Mouse (Mus musculus): Measurements from ENCODE around the gene Hdac6.
A peak's percentile ranks its signal among the peaks of the same experiment; 100 is the strongest.

The Hdac6 gene

GRCm38 (mm10) chrX:7947108-7947899 is at the start of gene Hdac6:
Gene Hdac6, minus strand, starts transcription at chrX:7947889.
- no peak for DNase-seq (ENCODE audit: extremely low spot score)

- no peak for DNase-seq (ENCODE audit: extremely low spot score)
These were observed 45.5 kb upstream of the Hdac6 start for GRCm38 (mm10) chrX:7993068-7993735.

- DNase-seq (ENCODE audit: extremely low spot score) = no peak
These were observed 44.8 kb upstream of the Hdac6 start for GRCm38 (mm10) chrX:7992379-7993067.

GRCm38 (mm10) chrX:7981368-7981767 is 33.7 kb upstream of the Hdac6 start:
- no peak for DNase-seq (ENCODE audit: extremely low spot score)

- no peak for DNase-seq (ENCODE audit: extremely low spot score)
These were observed 30.2 kb upstream of the Hdac6 start, which contains the start of gene Gata1 for GRCm38 (mm10) chrX:7977892-7978291. Gene Gata1, minus strand, starts transcription at chrX:7978071.

GRCm38 (mm10) chrX:7971292-7971691 is 23.6 kb upstream of the Hdac6 start:
- DNase-seq (ENCODE audit: extremely low spot score) = no peak

- DNase-seq (ENCODE audit: extremely low spot score) = no peak
These were observed 21.2 kb upstream of the Hdac6 start for GRCm38 (mm10) chrX:7968899-7969298.

- no peak for DNase-seq (ENCODE audit: extremely low spot score)
These were observed 20.5 kb upstream of the Hdac6 start for GRCm38 (mm10) chrX:7968226-7968625.

GRCm38 (mm10) chrX:7967596-7968201 is 20.0 kb upstream of the Hdac6 start:
- no peak for DNase-seq (ENCODE audit: extremely low spot score)

- no peak for DNase-seq (ENCODE audit: extremely low spot score)
These were observed 18.5 kb upstream of the Hdac6 start for GRCm38 (mm10) chrX:7966161-7966560.

GRCm38 (mm10) chrX:7963829-7964626 is 16.3 kb upstream of the Hdac6 start:
- no peak for DNase-seq (ENCODE audit: extremely low spot score)

GRCm38 (mm10) chrX:7958868-7959267 is 11.2 kb upstream of the Hdac6 start:
- no peak for DNase-seq (ENCODE audit: extremely low spot score)

- no peak for DNase-seq (ENCODE audit: extremely low spot score)
These were observed 2.4 kb upstream of the Hdac6 start for GRCm38 (mm10) chrX:7950091-7950490.

GRCm38 (mm10) chrX:7947900-7948492 is 307 bp upstream of the Hdac6 start:
- DNase-seq (ENCODE audit: extremely low spot score) = peak; percentile 91

- DNase-seq (ENCODE audit: extremely low spot score) = no peak
These were observed 2.1 kb downstream of the Hdac6 start for GRCm38 (mm10) chrX:7945618-7946017.

GRCm38 (mm10) chrX:7937667-7938066 is 10.0 kb downstream of the Hdac6 start:
- no peak for DNase-seq (ENCODE audit: extremely low spot score)

- DNase-seq (ENCODE audit: extremely low spot score) = no peak
These were observed 10.8 kb downstream of the Hdac6 start for GRCm38 (mm10) chrX:7936874-7937273.

- no peak for DNase-seq (ENCODE audit: extremely low spot score)
These were observed 19.4 kb downstream of the Hdac6 start, which contains the start of gene Eras for GRCm38 (mm10) chrX:7928270-7928790. Gene Eras, minus strand, starts transcription at chrX:7928607.

GRCm38 (mm10) chrX:7927116-7927515 is 20.6 kb downstream of the Hdac6 start:
- no peak for DNase-seq (ENCODE audit: extremely low spot score)

GRCm38 (mm10) chrX:7926266-7926665 is 21.4 kb downstream of the Hdac6 start:
- no peak for DNase-seq (ENCODE audit: extremely low spot score)

GRCm38 (mm10) chrX:7922032-7922431 is 25.7 kb downstream of the Hdac6 start:
- peak; percentile 18 for DNase-seq (ENCODE audit: extremely low spot score)

Data from embryo, embryonic 9.5 days (tissue).